Mouse (Mus musculus) forebrain, embryonic 12.5 days (tissue): ENCODE measurements at regions not wholly inside any gene's neighbourhood (a gene's known extent, or its start where the extent isn't known, plus 50 kb on each side); places are given as distances from the start of the nearest gene placed in this dataset.

Source experiments
- ATAC-seq: fragments of 200-750 bp; cut with Nextera tagmentation; 2 replicates; pipeline ENCODE4 v1.8.0; 2017; ENCODE audit warnings: moderate TSS enrichment; ENCODE audit not compliant: low FRiP score
- H3K27ac ChIP-seq: fragments of 300-500 bp; sonication (generic); 2 replicates; pipeline ENCODE4 v1.5.1; 2016; ENCODE audit warnings: mild to moderate bottlenecking
- H3K27me3 ChIP-seq: fragments of 300-500 bp; sonication (generic); 2 replicates; pipeline ENCODE4 v1.6.1; 2016; ENCODE audit warnings: mild to moderate bottlenecking
- H3K36me3 ChIP-seq: fragments of 300-500 bp; sonication (generic); replicated peaks from 2 replicates; pipeline ENCODE4 v1.6.1; 2016; ENCODE audit warnings: mild to moderate bottlenecking
- H3K4me1 ChIP-seq: fragments of 300-500 bp; sonication (generic); 2 replicates; pipeline ENCODE4 v1.6.1; 2016
- H3K4me2 ChIP-seq: fragments of 300-500 bp; sonication (generic); 2 replicates; pipeline ENCODE4 v1.6.1; 2016; ENCODE audit warnings: mild to moderate bottlenecking, moderate library complexity
- H3K4me3 ChIP-seq: fragments of 300-500 bp; sonication (generic); replicated peaks from 2 replicates; pipeline ENCODE4 v1.5.1; 2016; ENCODE audit warnings: mild to moderate bottlenecking
- H3K9ac ChIP-seq: fragments of 300-500 bp; sonication (generic); 2 replicates; pipeline ENCODE4 v1.6.1; 2016; ENCODE audit warnings: mild to moderate bottlenecking
- H3K9me3 ChIP-seq: fragments of 300-500 bp; sonication (generic); 2 replicates; pipeline ENCODE4 v1.6.1; 2016
- WGBS: fragments of 180-500 bp; shearing (Covaris S2); methylation state at CpG from one replicate; pipeline ENCODE4 v1.1.7; 2016; 5-methylcytosine and 5-hydroxymethylcytosine counted together

DNA sequence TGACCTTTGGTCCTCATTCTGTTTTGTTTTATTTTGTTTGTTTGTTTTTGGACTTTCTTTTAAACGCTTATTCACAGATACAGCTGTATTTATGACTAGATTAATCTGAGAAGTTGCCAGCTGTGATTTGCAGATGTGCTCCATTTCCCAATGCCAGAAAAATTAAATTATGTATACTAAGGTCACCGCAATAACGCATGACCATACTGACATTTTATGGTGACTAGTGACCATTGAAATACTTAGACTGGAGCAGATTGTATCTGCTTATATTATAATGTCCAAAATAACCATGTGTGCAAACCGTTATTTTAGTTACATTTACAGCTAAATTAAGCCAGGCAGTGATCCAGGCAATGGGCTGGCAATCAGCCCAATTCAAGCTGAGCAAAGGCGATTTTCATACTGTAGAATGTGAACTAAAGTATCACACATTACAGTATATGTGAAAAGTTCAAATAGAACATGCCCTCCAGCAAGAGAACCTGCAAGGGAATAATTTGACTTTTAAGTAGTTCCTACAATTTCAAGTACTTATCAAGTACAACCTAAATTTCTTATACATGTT lies 1401.0 kb upstream of the Gm7489 start:
- Histone ChIP-seq H3K4me2 (no peak overlapping the region), H3K36me3 (no peaks in the 10 kb centered on the region), H3K27me3 (no peaks in the 10 kb centered on the region), H3K4me3 (no peak overlapping the region), H3K4me1 (no peaks in the 10 kb centered on the region), H3K27ac (no peak overlapping the region), H3K9me3 (no peaks in the 10 kb centered on the region), H3K9ac (no peak overlapping the region)
- 86% methylated on average over 5 of the region's 5 CpGs for WGBS
- no peak for ATAC-seq

- no peaks in the 10 kb centered on the region for H3K36me3 ChIP-seq
- no peak overlapping the region for H3K27ac ChIP-seq
- no peaks in the 10 kb centered on the region for H3K9me3 ChIP-seq
- no peak overlapping the region for H3K4me3 ChIP-seq
- ATAC-seq: no peak
- no peak overlapping the region for H3K4me2 ChIP-seq
- H3K9ac ChIP-seq: no peak overlapping the region
- H3K4me1 ChIP-seq: no peaks in the 10 kb centered on the region
- WGBS: 86% methylated on average over 5 of the region's 5 CpGs
- H3K27me3 ChIP-seq: no peaks in the 10 kb centered on the region
Measured at GRCm38 (mm10) chr15:52484276-52484675, 1400.4 kb upstream of the Gm7489 start.

GRCm38 (mm10) chr15:52505278-52505831 lies 1379.4 kb upstream of the Gm7489 start:
- no peak overlapping the region for H3K4me3 ChIP-seq
- ATAC-seq: peak; percentile 74; the same call in 1 of the 2 replicates
- H3K9ac ChIP-seq: no peak overlapping the region
- H3K9me3 ChIP-seq: no peaks in the 10 kb centered on the region
- no peaks in the 10 kb centered on the region for H3K4me1 ChIP-seq
- no peaks in the 10 kb centered on the region for H3K36me3 ChIP-seq
- H3K27ac ChIP-seq: no peak overlapping the region
- no peaks in the 10 kb centered on the region for H3K27me3 ChIP-seq
- no peak overlapping the region for H3K4me2 ChIP-seq
- WGBS: 33% methylated on average over 9 of the region's 9 CpGs

DNA sequence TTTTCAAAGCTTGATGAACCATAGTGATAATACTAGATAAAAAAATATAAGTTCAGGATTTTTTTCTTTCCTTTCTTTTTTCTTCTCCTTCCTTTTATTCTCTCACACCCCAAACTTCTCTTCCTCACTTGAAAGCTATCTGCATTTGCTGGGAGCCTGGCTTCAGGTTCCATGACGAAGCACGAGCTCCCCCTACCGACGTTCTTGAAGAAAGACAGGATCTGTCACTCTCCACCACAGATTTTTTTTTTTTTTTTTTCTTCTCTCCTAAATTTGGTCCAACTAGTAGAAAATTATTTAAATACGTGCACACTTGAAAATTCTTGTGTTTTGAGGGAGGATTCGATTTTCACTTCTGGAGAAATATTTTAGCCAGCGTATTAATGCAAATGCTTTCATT lies 1377.8 kb upstream of the Gm7489 start:
- Histone ChIP-seq H3K4me1 (no peaks in the 10 kb centered on the region), H3K4me2 (no peak overlapping the region), H3K9ac (no peak overlapping the region), H3K27me3 (no peaks in the 10 kb centered on the region), H3K4me3 (no peak overlapping the region), H3K9me3 (no peaks in the 10 kb centered on the region), H3K36me3 (no peaks in the 10 kb centered on the region), H3K27ac (no peak overlapping the region)
- 6% methylated on average over 7 of the region's 7 CpGs for WGBS
- no peak for ATAC-seq

DNA sequence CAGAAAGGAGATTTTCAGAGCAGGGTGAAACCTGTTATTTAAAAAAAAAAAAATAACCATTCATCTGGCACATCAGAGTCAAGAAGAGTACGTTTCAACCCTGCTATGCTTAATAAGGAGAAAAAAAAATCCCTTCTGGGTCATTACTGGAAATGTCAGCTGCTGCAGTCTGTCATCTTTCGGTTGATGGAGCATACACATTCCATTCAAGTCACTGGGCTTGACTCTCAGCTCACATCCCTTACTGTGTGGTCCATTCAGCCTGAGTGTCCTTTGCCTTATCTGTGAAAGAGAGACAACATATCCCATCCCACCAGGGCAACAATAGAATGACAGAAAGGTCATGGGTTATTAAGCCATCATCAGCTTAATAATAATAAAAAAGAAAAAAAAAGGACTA lies 1376.1 kb upstream of the Gm7489 start:
- no peak for ATAC-seq

GRCm38 (mm10) chr15:52510137-52510536 lies 1374.6 kb upstream of the Gm7489 start:
- H3K27me3 ChIP-seq: no peaks in the 10 kb centered on the region
- no peaks in the 10 kb centered on the region for H3K36me3 ChIP-seq
- H3K27ac ChIP-seq: no peak overlapping the region
- ATAC-seq: no peak
- no peaks in the 10 kb centered on the region for H3K9me3 ChIP-seq
- WGBS: 78% methylated on average over 4 of the region's 4 CpGs
- H3K9ac ChIP-seq: no peak overlapping the region
- no peak overlapping the region for H3K4me3 ChIP-seq
- H3K4me1 ChIP-seq: no peaks in the 10 kb centered on the region
- H3K4me2 ChIP-seq: no peak overlapping the region

More for the DNA sequence above, 1376.1 kb upstream of the Gm7489 start:
- Histone ChIP-seq H3K4me1 (no peaks in the 10 kb centered on the region), H3K27me3 (no peaks in the 10 kb centered on the region), H3K27ac (no peak overlapping the region), H3K4me2 (no peak overlapping the region), H3K36me3 (no peaks in the 10 kb centered on the region), H3K9me3 (no peaks in the 10 kb centered on the region), H3K4me3 (no peak overlapping the region), H3K9ac (no peak overlapping the region)
- 66% methylated on average over 2 of the region's 2 CpGs for WGBS

DNA sequence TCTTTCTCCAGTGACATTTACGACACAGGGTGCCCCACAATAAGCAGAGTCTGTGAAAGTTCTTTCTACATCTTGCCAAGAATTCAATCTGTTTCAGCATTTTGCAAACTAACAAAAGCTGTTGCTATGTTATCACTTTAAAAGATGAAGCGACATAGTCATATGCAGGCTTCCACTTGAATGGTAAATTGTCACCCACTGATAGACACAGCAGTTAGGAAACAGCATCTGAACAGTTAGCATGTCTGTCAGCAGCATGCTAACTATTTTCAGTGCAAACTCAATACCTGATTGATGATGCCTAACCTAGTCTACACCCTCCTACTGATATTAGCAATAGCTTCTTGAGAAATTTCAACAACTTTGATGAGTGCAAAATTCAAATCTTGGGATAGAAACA lies 1348.1 kb upstream of the Gm7489 start:
- Histone ChIP-seq H3K9me3 (no peaks in the 10 kb centered on the region), H3K4me3 (no peak overlapping the region), H3K9ac (no peak overlapping the region), H3K4me2 (no peak overlapping the region), H3K27ac (no peak overlapping the region), H3K36me3 (no peaks in the 10 kb centered on the region), H3K4me1 (no peaks in the 10 kb centered on the region), H3K27me3 (no peaks in the 10 kb centered on the region)
- WGBS: 95% methylated on average over 2 of the region's 2 CpGs
- no peak for ATAC-seq

- no peaks in the 10 kb centered on the region for H3K27me3 ChIP-seq
- no peaks in the 10 kb centered on the region for H3K36me3 ChIP-seq
- H3K4me1 ChIP-seq: no peaks in the 10 kb centered on the region
- no peak overlapping the region for H3K4me2 ChIP-seq
- no peak overlapping the region for H3K27ac ChIP-seq
- no peak overlapping the region for H3K4me3 ChIP-seq
- no peak for ATAC-seq
- no peak overlapping the region for H3K9ac ChIP-seq
- no peaks in the 10 kb centered on the region for H3K9me3 ChIP-seq
Measured at GRCm38 (mm10) chr15:52558682-52559081, 1326.0 kb upstream of the Gm7489 start.

GRCm38 (mm10) chr15:52564078-52564477 lies 1320.6 kb upstream of the Gm7489 start:
- H3K9ac ChIP-seq: no peak overlapping the region
- H3K4me1 ChIP-seq: no peaks in the 10 kb centered on the region
- no peaks in the 10 kb centered on the region for H3K27me3 ChIP-seq
- H3K27ac ChIP-seq: no peak overlapping the region
- ATAC-seq: no peak
- H3K36me3 ChIP-seq: no peaks in the 10 kb centered on the region
- no peak overlapping the region for H3K4me2 ChIP-seq
- no peak overlapping the region for H3K4me3 ChIP-seq
- 89% methylated on average over 1 of the region's 1 CpGs for WGBS
- H3K9me3 ChIP-seq: no peaks in the 10 kb centered on the region

GRCm38 (mm10) chr15:52565449-52565851 lies 1319.3 kb upstream of the Gm7489 start:
- Histone ChIP-seq H3K27ac (no peak overlapping the region), H3K9ac (no peak overlapping the region), H3K4me2 (no peak overlapping the region), H3K36me3 (no peaks in the 10 kb centered on the region), H3K27me3 (no peaks in the 10 kb centered on the region), H3K4me3 (no peak overlapping the region), H3K9me3 (no peaks in the 10 kb centered on the region), H3K4me1 (no peaks in the 10 kb centered on the region)
- ATAC-seq: no peak
- WGBS: 62% methylated on average over 5 of the region's 5 CpGs

DNA sequence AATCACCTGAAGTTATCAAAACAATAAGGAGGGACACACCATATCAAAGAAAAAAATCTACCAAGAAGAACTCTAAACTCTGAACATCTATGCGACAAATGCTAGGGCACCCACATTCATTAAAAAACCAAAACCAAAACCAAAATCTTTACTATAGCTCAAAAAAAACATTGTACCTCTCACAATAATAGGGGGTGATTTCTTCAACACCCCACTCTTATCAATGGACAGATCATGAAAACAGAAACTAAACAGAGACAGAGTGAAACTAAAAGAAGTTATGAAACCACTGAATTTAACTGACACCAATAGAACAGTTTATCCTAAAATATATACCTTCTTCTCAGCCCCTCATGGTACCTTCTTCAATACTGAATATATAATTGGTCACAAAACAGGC lies 1314.5 kb upstream of the Gm7489 start:
- Histone ChIP-seq H3K9ac (no peak overlapping the region), H3K9me3 (no peaks in the 10 kb centered on the region), H3K4me1 (no peaks in the 10 kb centered on the region), H3K36me3 (no peaks in the 10 kb centered on the region), H3K4me2 (no peak overlapping the region), H3K27ac (no peak overlapping the region), H3K27me3 (no peaks in the 10 kb centered on the region), H3K4me3 (no peak overlapping the region)
- WGBS: 89% methylated on average over 1 of the region's 1 CpGs
- no peak for ATAC-seq

- no peak overlapping the region for H3K4me3 ChIP-seq
- H3K4me2 ChIP-seq: no peak overlapping the region
- no peak overlapping the region for H3K9ac ChIP-seq
- no peaks in the 10 kb centered on the region for H3K4me1 ChIP-seq
- no peaks in the 10 kb centered on the region for H3K36me3 ChIP-seq
- H3K9me3 ChIP-seq: no peaks in the 10 kb centered on the region
- ATAC-seq: no peak
- no peaks in the 10 kb centered on the region for H3K27me3 ChIP-seq
- H3K27ac ChIP-seq: no peak overlapping the region
- 89% methylated on average over 2 of the region's 2 CpGs for WGBS
Measured at GRCm38 (mm10) chr15:52577614-52578013, 1307.1 kb upstream of the Gm7489 start.

DNA sequence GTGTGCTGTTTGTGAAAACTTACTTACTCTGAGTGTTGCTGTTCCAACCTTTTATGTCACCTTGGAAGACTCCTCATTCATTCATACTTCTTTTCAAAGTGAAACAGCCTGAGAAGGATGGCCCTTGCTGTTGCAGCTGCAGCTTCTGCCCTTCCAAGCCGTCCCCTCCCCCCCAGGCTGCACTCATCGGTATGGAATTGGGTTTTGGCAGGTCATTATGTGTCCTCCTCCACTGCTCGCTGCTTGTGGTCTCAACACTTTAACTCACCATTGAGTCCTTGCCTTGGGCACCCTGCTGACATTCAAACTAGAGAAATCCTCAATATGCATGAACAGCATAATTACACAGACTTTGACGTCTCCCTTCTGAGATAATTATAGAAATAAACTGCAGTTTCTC lies 1295.3 kb upstream of the Gm7489 start:
- 0 out of 2 replicates have a peak, but pooled peaks have one; percentile 17 for ATAC-seq
- Histone ChIP-seq H3K4me3 (no peak overlapping the region), H3K9ac (no peak overlapping the region), H3K27ac (no peak overlapping the region), H3K36me3 (no peaks in the 10 kb centered on the region), H3K27me3 (no peaks in the 10 kb centered on the region), H3K9me3 (no peaks in the 10 kb centered on the region), H3K4me1 (no peaks in the 10 kb centered on the region; the same call in 1 of the 2 replicates), H3K4me2 (no peak overlapping the region)
- 25% methylated on average over 4 of the region's 4 CpGs for WGBS
